Mouse (Mus musculus) lung, adult 2 months (tissue): Measurements from ENCODE around the gene Mettl1. TPM values are rescaled to one million over a fixed set of nuclear protein-coding genes. Genes with fewer than 3 reads are reported as not detected.

Experiments used
- DNase-seq: peaks from one replicate; pipeline ENCODE4 v3.0.0; 2022
- H3K4me1 ChIP-seq: fragments of 200-500 bp; 2 replicates; pipeline ENCODE4 v1.6.1; 2011; ENCODE audit warnings: low read length; ENCODE audit not compliant: control insufficient read depth, insufficient read depth
- H3K4me3 ChIP-seq: fragments of 200-500 bp; replicated peaks from 2 replicates; pipeline ENCODE3; 2011; ENCODE audit warnings: low read depth, mild to moderate bottlenecking, control low read depth, low read length; ENCODE audit errors: extremely low read depth
- CTCF ChIP-seq: fragments of 200-500 bp; IDR thresholded peaks from 2 replicates; pipeline ENCODE4 v1.5.1; 2011; ENCODE audit warnings: mild to moderate bottlenecking, low read length, control low read depth; ENCODE audit not compliant: insufficient read depth
- POLR2A ChIP-seq: fragments of 200-500 bp; IDR thresholded peaks from 2 replicates; pipeline ENCODE4 v1.6.1; 2011; ENCODE audit warnings: low read depth, mild to moderate bottlenecking, control low read depth, low read length, borderline replicate concordance; ENCODE audit errors: extremely low read depth
- WGBS: fragments of 180-500 bp; shearing (Covaris S2); methylation state at CpG from one replicate; pipeline ENCODE4 v1.1.7; 2018; 5-methylcytosine and 5-hydroxymethylcytosine counted together
- polyA plus RNA-seq: library from polyadenylated mRNA; depleted of rRNA; stranded (reverse); fragments of >200 nt; gene quantifications from 2 replicates; pipeline ENCODE4 v1.2.3, GENCODE M21; 2012; rRNA removed

The Mettl1 gene
- polyA plus RNA-seq = 8.9 and 14.5 TPM in 2 replicates

GRCm38 (mm10) chr10:127041274-127041766 lies at the start of gene Mettl1, which contains the start of gene Eef1akmt3:
Mettl1 (plus strand) TSS chr10:127041414.
Eef1akmt3 (minus strand) TSS chr10:127041513.
- TF ChIP-seq POLR2A (no peak), CTCF (no peak)
- Histone ChIP-seq H3K4me1 (0 out of 2 replicates have a peak, but pooled peaks cover 3% of the 10 kb centered on the region), H3K4me3 (peak within 1 kb of the TSS; percentile 88)
- WGBS = under 1% methylated on average over 28 of the region's 28 CpGs
- no peak for DNase-seq

- peaks cover 34% of the 10 kb centered on the region for H3K4me1 ChIP-seq
- TF ChIP-seq CTCF = no peak
- no peak for TF ChIP-seq POLR2A
- no peak overlapping the region for H3K4me3 ChIP-seq
- WGBS = 45% methylated on average over 3 of the region's 3 CpGs
- DNase-seq = no peak
These were observed 49.5 kb upstream of the Mettl1 start for GRCm38 (mm10) chr10:126991676-126992075.

GRCm38 (mm10) chr10:126993621-126994020 lies 47.6 kb upstream of the Mettl1 start:
- WGBS = 52% methylated on average over 3 of the region's 3 CpGs

GRCm38 (mm10) chr10:126997340-126998113 lies 43.7 kb upstream of the Mettl1 start:
- Histone ChIP-seq H3K4me1 (0 out of 2 replicates have a peak, but pooled peaks cover 2% of the 10 kb centered on the region), H3K4me3 (no peak overlapping the region)
- 47% methylated on average over 13 of the region's 13 CpGs for WGBS
- no peak for TF ChIP-seq CTCF
- no peak for TF ChIP-seq POLR2A
- no peak for DNase-seq

More at GRCm38 (mm10) chr10:126993621-126994020, 47.6 kb upstream of the Mettl1 start:
- no peak for TF ChIP-seq CTCF
- no peak for TF ChIP-seq POLR2A
- DNase-seq = no peak
- H3K4me1 ChIP-seq = peaks cover 15% of the 10 kb centered on the region
- H3K4me3 ChIP-seq = no peak overlapping the region

- WGBS = 78% methylated on average over 5 of the region's 5 CpGs
- DNase-seq = no peak
- no peak within 1 kb of the TSS for H3K4me3 ChIP-seq
- 0 out of 2 replicates have a peak, but pooled peaks cover 2% of the 10 kb centered on the region for H3K4me1 ChIP-seq
- no peak for TF ChIP-seq CTCF
- TF ChIP-seq POLR2A = no peak
These were observed 40.7 kb upstream of the Mettl1 start, which contains the start of gene Avil for GRCm38 (mm10) chr10:127000529-127000928. Avil (plus strand) TSS chr10:127000709.

GRCm38 (mm10) chr10:127001297-127001696 lies 39.9 kb upstream of the Mettl1 start:
- Histone ChIP-seq H3K4me3 (no peak overlapping the region), H3K4me1 (0 out of 2 replicates have a peak, but pooled peaks cover 2% of the 10 kb centered on the region)
- 52% methylated on average over 9 of the region's 9 CpGs for WGBS
- no peak for TF ChIP-seq CTCF
- no peak for TF ChIP-seq POLR2A
- no peak for DNase-seq

GRCm38 (mm10) chr10:127002056-127002455 lies 39.2 kb upstream of the Mettl1 start:
- 81% methylated on average over 1 of the region's 1 CpGs for WGBS
- Histone ChIP-seq H3K4me1 (0 out of 2 replicates have a peak, but pooled peaks cover 2% of the 10 kb centered on the region), H3K4me3 (no peak overlapping the region)
- no peak for DNase-seq
- TF ChIP-seq CTCF = no peak
- TF ChIP-seq POLR2A = no peak

GRCm38 (mm10) chr10:127002765-127003164 lies 38.4 kb upstream of the Mettl1 start:
- H3K4me1 ChIP-seq = 0 out of 2 replicates have a peak, but pooled peaks cover 2% of the 10 kb centered on the region
- no peak for DNase-seq
- H3K4me3 ChIP-seq = no peak overlapping the region
- TF ChIP-seq CTCF = no peak
- no peak for TF ChIP-seq POLR2A
- 77% methylated on average over 5 of the region's 5 CpGs for WGBS

- DNase-seq = no peak
- TF ChIP-seq CTCF (no peak), POLR2A (no peak)
- 81% methylated on average over 8 of the region's 8 CpGs for WGBS
- H3K4me1 ChIP-seq = 0 out of 2 replicates have a peak, but pooled peaks cover 2% of the 10 kb centered on the region
- H3K4me3 ChIP-seq = no peak overlapping the region
These were observed 37.9 kb upstream of the Mettl1 start for GRCm38 (mm10) chr10:127003334-127003733.
